Mouse (Mus musculus) monocyte, adult 2 months (primary cell): Measurements from ENCODE around the gene Rps27rt.
"Not testable (repeated sequence)": the region's sequence is repeated elsewhere in the genome, so short reads cannot be mapped to it uniquely, and the experiment has no call there.

Source experiments
- DNase-seq, 2 experiments: peaks; one replicate each; pipeline ENCODE4 v3.0.0; 2022; ENCODE audit warnings: low spot score in 2 of 2, low read depth in 1 of 2

The Rps27rt gene

DNA sequence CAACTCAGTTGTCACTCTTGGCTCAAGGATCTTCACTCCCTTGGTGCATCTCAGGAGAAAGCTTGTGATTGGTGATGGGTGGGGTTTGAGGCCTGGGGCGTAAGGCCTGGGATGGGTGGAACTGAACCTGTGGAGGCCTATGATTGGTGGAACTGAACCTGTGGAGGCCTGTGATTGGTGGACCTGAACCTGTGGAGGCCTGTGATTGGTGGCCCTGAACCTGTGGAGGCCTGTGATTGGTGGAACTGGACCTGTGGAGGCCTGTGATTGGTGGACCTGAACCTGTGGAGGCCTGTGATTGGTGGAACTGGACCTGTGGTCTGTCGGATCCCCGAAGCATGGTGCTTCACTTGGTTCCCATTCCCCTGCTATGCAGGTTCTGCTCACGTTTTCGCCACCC lies 3.2 kb upstream of the Rps27rt start:
- no peak for DNase-seq

- DNase-seq: no peak
Observed at GRCm38 (mm10) chr9:114979969-114980368, 2.6 kb downstream of the Rps27rt start.

- no peak for DNase-seq
Observed at GRCm38 (mm10) chr9:114978281-114979111, 4.0 kb downstream of the Rps27rt start, which contains the start of gene Osbpl10. Gene Osbpl10 (plus strand): TSS chr9:114978569.

- DNase-seq: no peak
Observed at GRCm38 (mm10) chr9:114977461-114978280, 4.9 kb downstream of the Rps27rt start.

DNA sequence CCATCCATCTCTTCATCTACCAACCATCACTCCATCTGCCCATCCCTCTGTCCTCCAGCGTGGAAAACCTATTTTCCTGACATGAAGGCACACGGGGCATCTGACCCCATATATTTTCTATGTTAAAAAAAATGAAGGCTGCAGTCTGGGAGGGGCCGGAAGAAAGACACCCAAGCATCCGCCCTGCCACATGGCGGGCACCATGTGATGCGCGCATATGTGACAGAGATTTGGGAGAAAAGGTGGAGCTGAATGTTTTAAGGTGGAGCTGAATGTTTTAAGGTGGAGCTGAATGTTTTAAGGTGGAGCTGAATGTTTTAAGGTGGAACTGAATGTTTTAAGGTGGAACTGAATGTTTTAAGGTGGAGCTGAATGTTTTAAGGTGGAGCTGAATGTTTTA lies 16.3 kb downstream of the Rps27rt start:
- not testable (repeated sequence) for DNase-seq

DNA sequence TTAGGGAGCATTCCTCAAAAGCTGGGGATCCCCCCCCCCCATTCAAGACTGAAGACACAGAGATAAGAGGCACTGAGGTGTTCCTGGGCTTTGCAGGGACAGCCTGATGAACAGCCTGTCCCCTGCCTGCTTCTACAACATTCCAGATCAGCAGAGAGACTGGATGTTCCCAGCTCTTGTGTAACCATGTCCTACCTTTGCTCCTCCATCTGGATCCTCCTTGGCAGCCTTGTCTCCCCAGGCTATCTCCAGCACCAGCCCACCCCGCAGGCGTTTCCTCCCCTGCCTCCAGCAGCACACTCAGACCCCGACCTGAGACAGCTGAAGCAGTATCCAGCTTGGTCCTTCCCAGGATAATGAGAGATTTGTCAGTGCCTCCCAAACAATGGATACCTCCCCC lies 18.4 kb downstream of the Rps27rt start:
- no peak for DNase-seq

DNA sequence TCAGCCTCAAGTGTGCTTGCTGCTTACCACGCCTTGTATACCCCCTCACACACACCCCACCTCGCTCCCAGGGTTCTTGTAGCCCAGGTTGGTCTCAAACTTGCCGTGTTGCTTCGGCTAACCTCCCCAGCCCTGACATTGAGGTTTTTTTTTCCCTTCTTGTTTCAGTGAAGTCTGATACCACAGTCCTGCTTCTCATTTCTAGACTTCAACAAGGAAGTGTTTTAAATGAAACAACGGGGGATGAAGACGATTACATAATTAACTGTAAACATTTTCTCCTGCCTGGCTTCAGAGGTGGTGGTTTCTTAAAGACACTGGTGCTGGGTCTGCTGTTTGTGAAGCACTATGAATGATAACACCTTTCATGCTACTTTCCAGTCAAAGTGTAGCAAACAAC lies 21.7 kb downstream of the Rps27rt start:
- DNase-seq: no peak

DNA sequence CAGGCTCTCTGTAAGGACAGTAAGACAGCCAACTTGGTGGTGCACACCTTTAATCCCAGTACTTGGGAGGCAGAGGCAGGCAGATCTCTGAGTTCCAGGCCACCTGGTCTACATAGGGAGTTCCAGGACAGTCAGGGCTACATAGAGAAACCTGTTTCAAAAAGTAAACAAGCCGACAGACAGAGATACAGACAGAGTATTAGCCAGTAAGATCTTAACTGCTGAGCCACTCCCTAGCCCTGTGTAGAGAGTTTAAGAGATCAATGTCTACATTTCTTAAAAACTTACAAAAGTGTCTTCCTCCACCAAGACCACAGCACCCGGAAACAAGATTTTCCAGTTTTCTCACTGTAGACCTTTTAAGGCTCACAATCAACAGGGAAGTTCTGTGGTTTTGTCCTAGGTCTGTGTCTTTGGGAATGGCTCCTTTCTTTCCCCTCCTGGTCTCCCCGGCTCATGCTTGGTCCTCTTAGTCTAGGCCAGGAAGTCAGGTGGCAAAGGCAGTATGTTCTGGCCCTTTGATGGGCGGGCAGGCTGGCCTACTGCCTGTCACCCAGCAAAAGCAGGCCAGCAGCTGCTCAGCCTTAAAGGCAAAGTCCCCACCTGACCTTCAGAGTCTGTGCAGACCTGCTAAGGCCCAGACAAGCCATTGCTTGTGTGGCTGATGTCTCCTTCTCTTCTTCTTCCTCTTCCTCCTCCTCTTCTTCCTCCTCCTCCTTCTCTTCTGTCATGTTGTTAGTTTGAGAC lies 22.3 kb downstream of the Rps27rt start:
- no peak for DNase-seq

DNA sequence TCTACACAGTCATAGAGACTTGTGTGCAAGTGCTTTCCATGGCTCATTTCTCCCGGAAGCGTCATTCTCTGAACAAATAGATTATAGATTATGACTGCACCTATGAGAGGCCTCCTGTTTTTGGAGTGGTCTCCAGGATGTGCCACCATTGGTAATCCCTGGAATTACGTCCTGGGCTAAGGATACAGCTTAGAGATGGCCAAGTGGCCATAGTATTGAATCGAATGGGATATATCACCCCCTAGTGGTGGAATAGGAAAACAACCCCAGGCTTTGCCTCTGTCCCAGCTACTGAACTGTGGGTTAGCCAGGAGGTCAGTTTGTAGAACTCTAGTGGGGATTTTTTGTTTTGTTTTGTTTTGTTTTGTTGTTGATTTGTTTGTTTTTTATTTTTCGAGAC lies 25.6 kb downstream of the Rps27rt start:
- no peak for DNase-seq

DNA sequence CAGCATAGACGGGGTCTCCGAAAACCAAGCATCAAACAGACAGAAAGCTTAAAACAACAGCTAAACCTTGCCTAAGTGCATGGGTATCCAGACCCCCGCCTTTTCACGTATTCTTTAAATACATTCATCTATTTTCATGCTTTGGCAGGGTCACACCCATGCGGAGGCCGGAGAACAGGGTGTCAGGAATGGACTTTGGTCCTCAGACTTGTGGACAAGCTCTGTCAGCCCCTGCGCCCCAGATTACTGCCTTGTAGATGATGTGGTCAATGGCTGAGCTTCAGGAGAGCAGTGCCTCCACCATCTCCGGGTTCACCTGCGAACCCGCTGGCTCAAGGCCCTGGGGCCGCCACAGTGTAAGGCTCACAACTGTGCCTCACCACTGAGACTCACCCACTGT lies 27.2 kb downstream of the Rps27rt start:
- no peak for DNase-seq

GRCm38 (mm10) chr9:114952866-114953265 lies 29.7 kb downstream of the Rps27rt start:
- DNase-seq: no peak

GRCm38 (mm10) chr9:114948395-114948794 lies 34.1 kb downstream of the Rps27rt start:
- no peak for DNase-seq

- DNase-seq: no peak
Observed at GRCm38 (mm10) chr9:114945576-114945975, 37.0 kb downstream of the Rps27rt start.

GRCm38 (mm10) chr9:114944642-114945041 lies 37.9 kb downstream of the Rps27rt start:
- DNase-seq: no peak

DNA sequence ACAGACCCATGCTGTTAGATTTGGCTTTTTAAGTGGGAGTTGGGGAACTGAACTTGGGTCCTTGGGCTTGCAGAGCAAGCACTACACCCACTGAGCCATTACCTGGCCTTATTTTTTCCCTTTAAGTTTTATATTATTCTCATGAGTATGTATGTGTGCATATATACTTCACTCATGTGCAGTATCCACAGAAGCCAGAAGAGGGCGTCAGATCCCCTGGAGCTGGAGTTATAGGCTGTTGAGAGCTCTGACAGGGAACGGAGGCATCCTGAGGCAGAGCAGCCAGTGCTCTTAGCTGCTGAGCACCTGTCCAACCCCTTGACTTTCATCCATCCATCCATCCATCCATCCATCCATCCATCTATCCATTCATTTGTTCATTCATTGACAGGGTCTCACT lies 45.9 kb downstream of the Rps27rt start:
- DNase-seq: no peak

- no peak for DNase-seq
Observed at GRCm38 (mm10) chr9:114935321-114935720, 47.2 kb downstream of the Rps27rt start.

DNA sequence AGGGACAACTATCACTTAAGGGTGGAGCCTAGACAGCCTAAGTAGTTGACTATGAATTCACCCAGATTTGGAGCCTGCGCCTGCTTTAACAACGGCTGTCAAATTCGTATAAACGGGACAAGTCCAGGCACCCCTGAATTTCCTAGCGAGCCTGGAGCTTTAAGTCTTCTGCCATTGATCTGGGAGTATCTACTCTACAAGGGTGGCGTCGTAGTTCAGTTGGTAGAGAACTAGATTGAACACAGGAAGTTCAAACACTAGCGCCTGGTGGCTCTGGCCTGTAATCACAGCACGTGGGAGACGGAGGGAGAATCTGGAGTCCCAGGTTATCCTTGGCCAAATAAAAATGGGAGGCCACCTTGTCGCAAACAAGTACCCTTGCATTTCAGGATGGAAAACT lies 48.3 kb downstream of the Rps27rt start:
- no peak for DNase-seq

DNA sequence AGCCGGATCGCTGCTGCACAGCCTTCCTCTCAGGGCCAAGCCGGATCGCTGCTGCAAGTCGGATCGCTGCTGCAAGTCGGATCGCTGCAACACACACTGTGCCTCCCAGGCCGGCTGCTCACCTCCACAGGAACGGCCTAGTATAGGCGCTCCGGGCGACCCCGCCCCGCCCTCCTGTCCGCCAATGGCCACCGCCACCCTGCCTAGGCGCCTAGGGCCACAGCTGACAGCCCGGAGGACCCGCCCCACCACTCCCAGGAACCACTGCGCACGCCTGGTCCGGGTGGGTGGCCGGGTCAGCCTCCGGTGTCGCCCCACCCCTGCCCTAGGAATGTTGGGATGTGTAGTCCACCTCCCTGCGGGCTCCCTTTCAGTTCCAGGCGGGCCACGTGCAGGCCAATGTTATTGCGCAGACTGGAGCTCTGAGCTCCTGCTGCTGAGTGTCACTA lies 48.8 kb downstream of the Rps27rt start, which contains the start of gene Gpd1l:
Gene Gpd1l, minus strand, starts transcription at position 265 of the 449 bp plus-strand sequence.
- DNase-seq: peak; percentile 92 to 93

DNA sequence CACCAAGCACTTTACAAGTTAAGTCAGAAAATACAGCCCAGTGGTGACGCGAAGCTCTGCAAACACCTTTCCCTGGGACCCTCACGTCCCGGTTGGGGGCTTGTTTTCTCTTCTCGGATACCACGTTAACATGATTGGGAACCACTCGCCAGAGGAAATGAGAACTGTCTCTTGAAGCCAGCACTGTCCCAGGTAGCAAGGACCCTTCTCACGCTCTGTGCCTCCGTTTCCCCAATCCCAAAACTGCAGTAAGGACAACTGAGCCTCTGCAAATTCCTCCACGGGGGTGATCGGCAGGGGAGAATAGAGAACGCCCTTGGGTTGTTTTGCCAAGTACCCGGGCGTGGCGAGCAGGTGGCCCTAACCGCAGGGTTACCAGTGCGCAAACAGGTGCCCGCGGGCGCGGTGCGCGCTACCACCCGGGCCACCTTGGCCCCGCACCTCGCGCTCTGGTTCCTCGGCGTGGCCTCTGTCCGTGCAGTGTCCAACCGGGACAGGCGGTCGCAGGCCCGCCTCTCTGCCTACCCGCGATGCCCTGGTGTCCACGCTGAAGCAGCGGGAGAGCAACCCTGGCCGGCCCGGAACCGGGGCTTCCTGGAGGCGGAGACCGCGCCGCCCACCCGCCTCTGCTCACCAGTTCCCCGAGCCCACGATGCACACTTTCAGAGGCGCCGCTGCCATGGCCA lies 49.4 kb downstream of the Rps27rt start:
- DNase-seq: no peak

- no peak for DNase-seq
Observed at GRCm38 (mm10) chr9:114932607-114933006, 49.9 kb downstream of the Rps27rt start.
